Comparison of ENCODE assay signal across 17 mouse cellular contexts in the genomic region with DNA sequence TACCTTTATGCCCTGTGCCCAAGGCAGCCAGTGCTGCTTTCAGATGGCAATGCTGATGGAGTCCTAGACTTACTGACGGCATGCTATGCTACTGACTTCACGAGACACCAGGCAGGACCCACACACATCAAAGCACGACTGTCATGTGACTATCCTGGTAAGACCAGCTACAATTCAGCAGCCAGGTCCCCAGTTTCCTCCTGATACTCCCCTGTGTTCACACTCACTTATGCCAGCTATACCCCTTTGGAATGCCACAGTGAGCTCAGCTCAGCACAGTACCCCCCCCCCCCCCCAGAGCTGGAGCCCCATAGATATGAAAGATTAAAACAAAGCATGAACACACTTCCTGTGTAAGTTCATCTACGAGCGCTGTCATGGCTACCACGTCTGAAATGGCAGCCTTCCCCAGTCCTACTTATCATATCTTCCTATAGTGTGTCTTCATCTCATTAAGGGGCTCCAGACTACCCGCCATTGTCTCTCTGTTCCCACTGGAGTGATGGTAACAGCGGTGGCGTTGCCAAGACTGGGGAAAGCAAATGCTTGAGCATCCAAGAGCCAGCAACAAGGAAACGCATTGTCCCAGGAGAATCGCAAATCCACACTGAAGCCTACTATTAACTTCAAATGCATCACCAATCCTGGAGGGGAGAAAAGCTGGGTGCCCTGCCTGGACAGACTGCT. TPM values are rescaled to one million over a fixed set of nuclear protein-coding genes. Genes with fewer than 3 reads are reported as not detected.
"Had no signal": no experiment of that assay in that cellular context is flagged by ENCODE, and none has a peak within 500 bp of the region (broad histone marks: within the 10 kb centered on the region; RNA-seq: fewer than 3 reads in every experiment).

No protein-coding gene starts in this region.

- DNase-seq: kidney, adult 2 months; kidney, postnatal 14 days; lung, adult 2 months; lung, postnatal 36 days; midbrain, embryonic 14.5 days; right cerebral cortex, postnatal 14 days; thymus, adult 2 months; thymus, postnatal 25 days had no signal

- ATAC-seq: lung, postnatal 0 days had no signal

- H3K4me3 ChIP-seq: kidney, embryonic 15.5 days; left cerebral cortex, adult 2 months; limb, embryonic 10.5 days; liver, embryonic 15.5 days; stomach, embryonic 15.5 days had no signal

- H3K9me3 ChIP-seq: kidney, embryonic 15.5 days; limb, embryonic 10.5 days; liver, embryonic 15.5 days; stomach, embryonic 15.5 days had no signal

- H3K27me3 ChIP-seq: liver, embryonic 15.5 days; stomach, embryonic 15.5 days had no signal

- H3K4me1 ChIP-seq: liver, embryonic 15.5 days had no signal

- H3K36me3 ChIP-seq: kidney, embryonic 15.5 days; limb, embryonic 10.5 days; liver, embryonic 15.5 days; stomach, embryonic 15.5 days had no signal

- H3K27ac ChIP-seq: kidney, embryonic 15.5 days; left cerebral cortex, adult 2 months; limb, embryonic 10.5 days; liver, embryonic 15.5 days; stomach, embryonic 15.5 days had no signal

- H3K4me2 ChIP-seq: kidney, embryonic 15.5 days; liver, embryonic 11.5 days; liver, embryonic 15.5 days; stomach, embryonic 15.5 days had no signal

- H3K9ac ChIP-seq: kidney, embryonic 15.5 days; liver, embryonic 15.5 days; stomach, embryonic 15.5 days had no signal

RNA-seq across cellular contexts. Expression of gene Myrfl, which starts 43.4 kb away (rescaled TPM):
- total RNA-seq: megakaryocyte progenitor cell, adult 5-6 weeks had no signal
- polyA plus RNA-seq: liver, embryonic 15.5 days; lung, adult 2 months; lung, postnatal 0 days; urinary bladder, adult 2 months had no signal
